Mouse (Mus musculus): ENCODE results near the gene Zbtb8os.
"Not testable (repeated sequence)": the region's sequence is repeated elsewhere in the genome, so short reads cannot be mapped to it uniquely, and the experiment has no call there.

The Zbtb8os gene

DNA sequence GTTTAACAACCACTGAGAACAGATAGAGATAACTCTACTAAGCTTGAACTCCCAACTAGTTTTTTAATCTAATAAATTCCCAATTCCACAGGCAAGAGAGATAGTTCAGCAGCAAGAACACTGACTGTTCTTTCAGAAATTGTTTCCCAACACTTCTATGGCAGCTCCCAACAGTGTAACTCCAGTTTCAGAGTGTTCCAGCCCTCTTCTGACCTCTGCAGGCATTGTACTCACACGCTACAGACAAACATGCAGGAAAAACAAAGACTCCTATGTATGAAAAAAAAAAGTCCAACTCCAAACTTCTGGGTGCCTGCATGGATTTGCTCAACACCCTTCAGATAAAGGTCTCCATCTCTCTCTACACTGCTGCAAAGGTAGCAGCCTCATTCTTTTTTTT lies 2.6 kb upstream of the Zbtb8os start:
- CTCF ChIA-PET = no interaction called here

- CTCF ChIA-PET = interaction anchor here (0.7 kb wide), 1 partner anchor 10 kb away, joined by 7 read pairs; no protein-coding TSS in a partner anchor
Observed at GRCm38 (mm10) chr4:129334677-129335215, 749 bp upstream of the Zbtb8os start.

GRCm38 (mm10) chr4:129336291-129336690 lies 796 bp downstream of the Zbtb8os start:
- CTCF ChIA-PET = no interaction called here

DNA sequence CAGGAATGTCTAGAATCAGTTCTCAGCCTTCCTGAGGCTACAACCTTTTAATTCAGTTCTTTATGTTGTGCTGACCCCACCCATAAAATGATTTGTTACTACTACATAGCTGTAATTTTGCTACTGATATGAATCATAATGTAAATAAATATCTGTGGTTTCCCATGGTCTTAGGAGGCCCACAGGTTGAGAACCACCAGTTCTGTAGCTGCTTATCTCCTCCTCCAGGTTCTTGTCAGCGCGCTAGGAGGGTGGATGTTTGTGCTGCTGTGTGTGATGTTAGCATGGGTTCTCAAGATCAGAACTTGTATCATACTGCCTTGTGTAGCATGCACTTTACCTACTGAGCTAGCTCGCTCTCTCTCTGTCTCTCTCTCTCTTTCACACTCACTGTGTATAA lies 4.2 kb downstream of the Zbtb8os start:
- CTCF ChIA-PET = interaction anchor here (0.6 to 0.7 kb wide), 2 partner anchors 32 to 125 kb away, joined by 3 to 8 read pairs; no protein-coding TSS in a partner anchor

GRCm38 (mm10) chr4:129341888-129342287 lies 6.4 kb downstream of the Zbtb8os start:
- CTCF ChIA-PET = no interaction called here

DNA sequence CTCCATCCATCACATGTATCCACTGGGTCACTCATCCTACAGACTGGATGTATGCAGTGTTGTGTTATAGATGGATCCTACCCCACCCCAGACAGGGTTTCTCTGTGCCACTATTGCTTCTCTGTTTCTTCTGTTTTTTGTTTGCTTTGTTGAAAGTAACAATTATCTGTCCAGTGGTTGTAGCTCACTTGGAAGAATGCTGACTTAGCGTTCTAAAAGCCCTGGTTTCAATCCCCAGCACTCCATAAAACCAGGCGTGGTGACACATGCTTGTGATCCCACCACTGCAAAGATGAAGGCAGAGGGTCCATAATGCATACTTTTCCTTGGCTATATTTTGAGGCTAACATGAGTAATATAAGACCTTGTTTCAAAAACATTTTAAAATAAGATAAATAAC lies 7.2 kb downstream of the Zbtb8os start:
- CTCF ChIA-PET = no interaction called here

DNA sequence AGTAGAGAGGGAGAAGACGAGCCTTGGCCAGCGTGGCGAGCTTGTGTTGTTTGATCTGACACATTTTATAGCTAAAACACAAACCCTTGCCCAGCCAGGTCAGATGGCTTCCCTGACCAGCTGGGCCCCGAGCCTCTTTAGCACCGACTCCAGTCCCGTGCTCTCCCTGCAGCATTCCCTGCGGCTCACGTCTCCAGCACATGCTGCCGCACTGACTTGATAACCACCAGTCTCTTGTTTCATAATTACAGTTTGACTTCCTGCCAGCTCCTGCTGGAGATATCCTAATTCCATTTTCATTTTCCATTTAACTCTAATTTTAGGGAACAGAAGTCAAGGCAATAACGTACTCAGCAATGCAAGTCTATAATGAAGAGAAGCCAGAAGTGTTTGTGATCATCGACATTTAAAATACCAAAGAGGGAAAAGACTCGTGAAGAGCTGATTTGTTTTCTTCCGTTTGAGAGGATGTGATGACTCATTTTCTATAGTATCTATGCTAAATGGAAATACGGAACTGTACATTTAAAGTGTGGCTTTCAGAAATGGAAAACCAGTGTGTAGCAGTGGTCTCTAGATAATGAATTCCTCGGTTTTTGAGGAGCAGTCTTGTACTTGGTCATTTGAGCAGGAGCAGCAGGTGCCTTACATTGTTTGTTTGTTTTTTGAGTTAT lies 11.1 kb downstream of the Zbtb8os start:
- CTCF ChIA-PET = no interaction called here

DNA sequence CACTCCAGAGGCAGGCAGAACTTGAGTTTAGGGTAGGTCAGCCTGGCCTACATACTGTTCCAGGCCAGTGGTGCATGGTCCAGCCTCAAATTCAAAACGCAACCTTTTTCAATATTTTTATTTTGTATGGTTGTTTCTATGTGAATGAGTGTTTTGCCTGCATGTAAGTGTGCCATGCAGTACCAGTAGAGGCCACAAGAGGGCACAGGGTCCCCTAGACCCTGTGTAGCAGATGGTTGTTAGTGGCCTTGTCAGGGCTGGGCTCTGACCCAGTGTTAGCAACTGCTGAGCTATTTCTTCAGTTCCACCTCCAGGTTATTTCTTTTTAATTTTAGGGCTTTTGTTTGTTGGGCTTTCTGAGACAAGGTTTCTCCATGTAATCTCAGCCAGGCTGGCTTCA lies 15.1 kb downstream of the Zbtb8os start:
- CTCF ChIA-PET = interaction anchor here (0.6 to 1.4 kb wide), 3 partner anchors 102 to 258 kb away, joined by 3 to 5 read pairs (median 4); no protein-coding TSS in a partner anchor

GRCm38 (mm10) chr4:129351111-129351510 lies 15.6 kb downstream of the Zbtb8os start:
- CTCF ChIA-PET = interaction anchor here (0.6 to 1.4 kb wide), 2 partner anchors 101 to 257 kb away, joined by 3 to 4 read pairs; no protein-coding TSS in a partner anchor

- CTCF ChIA-PET = no interaction called here
Observed at GRCm38 (mm10) chr4:129353176-129353575, 17.7 kb downstream of the Zbtb8os start.

DNA sequence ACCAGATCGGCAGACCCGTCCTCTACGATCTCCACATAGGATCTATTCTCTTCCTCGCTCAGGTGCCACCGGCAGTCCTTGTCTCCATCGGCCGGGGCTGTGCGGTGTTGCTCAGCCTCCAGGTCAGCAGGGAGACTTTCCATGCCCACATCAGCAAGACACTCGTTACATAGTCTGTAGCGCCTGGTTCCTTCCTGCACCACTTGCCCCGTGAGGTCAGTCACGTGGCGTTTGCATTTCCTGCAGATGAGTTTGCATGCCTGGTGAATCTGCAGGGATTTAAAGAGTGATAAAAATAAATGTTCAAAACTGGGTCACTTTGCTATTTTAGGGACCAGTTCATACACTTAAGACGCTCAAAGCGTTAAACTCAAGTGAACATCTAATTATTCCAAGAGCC lies 18.7 kb downstream of the Zbtb8os start:
- CTCF ChIA-PET = no interaction called here

- CTCF ChIA-PET = no interaction called here
Observed at GRCm38 (mm10) chr4:129357613-129358163, 22.2 kb downstream of the Zbtb8os start.

DNA sequence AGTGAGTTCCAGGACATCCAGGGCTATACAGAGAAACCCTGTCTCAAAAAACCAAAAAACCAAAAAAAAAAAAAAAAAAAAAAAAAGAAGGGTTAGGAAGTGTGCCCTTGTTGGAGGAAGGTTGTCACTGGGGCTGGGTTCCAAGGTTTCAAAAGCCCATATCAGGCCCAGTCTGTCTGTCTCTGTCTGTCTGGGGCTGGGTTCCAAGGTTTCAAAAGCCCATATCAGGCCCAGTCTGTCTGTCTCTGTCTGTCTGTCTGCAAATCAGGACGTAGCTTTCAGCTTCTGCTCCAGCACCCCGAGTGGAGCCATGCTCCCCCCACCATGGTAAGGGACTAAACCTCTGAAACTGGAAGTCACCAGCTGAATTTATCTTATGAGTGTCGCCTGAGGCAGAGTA lies 26.7 kb downstream of the Zbtb8os start:
- CTCF ChIA-PET = not testable (repeated sequence)

GRCm38 (mm10) chr4:129362771-129363170 lies 27.3 kb downstream of the Zbtb8os start:
- CTCF ChIA-PET = no interaction called here

DNA sequence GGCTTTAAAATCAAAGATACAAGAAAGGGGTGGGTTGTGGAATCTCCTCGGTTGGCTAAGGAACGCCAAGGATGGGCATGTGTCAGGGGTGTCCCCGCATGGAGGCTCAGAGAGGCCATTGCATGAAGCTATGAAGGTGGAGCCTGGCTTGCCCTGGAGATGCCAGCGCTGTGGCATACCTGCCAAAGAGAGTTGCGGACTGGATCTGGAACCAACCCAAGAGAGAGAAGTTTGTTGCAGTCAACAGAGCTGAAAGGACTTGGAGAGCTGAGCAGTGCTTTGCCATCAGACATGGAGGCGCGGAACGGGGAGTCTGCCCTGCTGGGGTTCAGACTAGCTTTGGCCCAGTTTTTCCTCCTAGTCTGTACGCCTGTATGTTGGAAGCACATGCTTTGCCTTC lies 28.0 kb downstream of the Zbtb8os start:
- CTCF ChIA-PET = no interaction called here

- CTCF ChIA-PET = interaction anchor here (1.1 kb wide), 1 partner anchor 14 kb away, joined by 3 read pairs; no protein-coding TSS in a partner anchor
Observed at GRCm38 (mm10) chr4:129364379-129364778, 28.9 kb downstream of the Zbtb8os start.

DNA sequence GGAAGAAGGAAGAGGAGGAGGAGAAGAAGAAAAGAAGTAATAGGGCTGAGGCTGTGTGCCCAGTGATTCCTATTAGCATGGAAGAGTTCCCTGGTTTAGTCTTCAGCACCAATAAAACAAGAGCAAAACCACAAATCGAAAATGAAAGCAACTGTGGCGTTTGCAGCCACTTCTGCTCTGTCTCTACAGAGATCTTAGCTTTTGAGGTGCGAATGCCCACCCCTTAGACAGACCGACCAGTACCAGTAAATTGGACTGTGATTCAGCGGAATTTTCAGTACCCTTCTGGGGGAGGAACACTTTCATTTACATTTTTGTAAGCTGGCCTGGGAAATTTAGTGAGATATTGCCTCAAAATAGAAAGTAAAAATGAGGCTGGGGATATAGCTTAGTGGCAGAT lies 29.7 kb downstream of the Zbtb8os start:
- CTCF ChIA-PET = no interaction called here

DNA sequence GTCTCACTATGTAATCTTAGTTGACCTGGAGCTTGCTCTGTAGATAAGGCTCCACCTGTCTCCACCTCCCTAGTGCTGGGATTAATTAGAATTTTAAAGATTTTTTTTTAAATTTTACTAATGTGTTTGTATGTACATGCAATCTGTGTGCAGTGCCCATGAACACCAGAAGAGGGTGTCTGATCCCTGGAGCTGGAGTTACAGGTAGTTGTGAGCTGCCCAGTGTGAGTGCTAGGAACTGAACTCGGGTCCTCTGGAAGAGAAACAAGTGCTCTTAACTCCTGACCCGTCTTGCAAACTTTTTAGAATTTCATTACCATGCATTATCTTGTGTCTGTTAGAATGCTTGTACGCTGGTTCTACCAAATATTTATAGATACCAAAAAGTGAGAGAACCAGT lies 35.9 kb downstream of the Zbtb8os start:
- CTCF ChIA-PET = interaction anchor here (0.5 to 1.4 kb wide), 2 partner anchors 8 to 1360 kb away, joined by 3 to 5 read pairs; no protein-coding TSS in a partner anchor

GRCm38 (mm10) chr4:129373202-129373976 lies 37.9 kb downstream of the Zbtb8os start:
- CTCF ChIA-PET = no interaction called here

- CTCF ChIA-PET = interaction anchor here (0.7 kb wide), 1 partner anchor 1411 kb away, joined by 3 read pairs; no protein-coding TSS in a partner anchor
Observed at GRCm38 (mm10) chr4:129374219-129374755, 38.8 kb downstream of the Zbtb8os start.

- CTCF ChIA-PET = interaction anchor here (0.7 kb wide), 1 partner anchor 1411 kb away, joined by 3 read pairs; no protein-coding TSS in a partner anchor
Observed at GRCm38 (mm10) chr4:129375000-129375399, 39.5 kb downstream of the Zbtb8os start.

DNA sequence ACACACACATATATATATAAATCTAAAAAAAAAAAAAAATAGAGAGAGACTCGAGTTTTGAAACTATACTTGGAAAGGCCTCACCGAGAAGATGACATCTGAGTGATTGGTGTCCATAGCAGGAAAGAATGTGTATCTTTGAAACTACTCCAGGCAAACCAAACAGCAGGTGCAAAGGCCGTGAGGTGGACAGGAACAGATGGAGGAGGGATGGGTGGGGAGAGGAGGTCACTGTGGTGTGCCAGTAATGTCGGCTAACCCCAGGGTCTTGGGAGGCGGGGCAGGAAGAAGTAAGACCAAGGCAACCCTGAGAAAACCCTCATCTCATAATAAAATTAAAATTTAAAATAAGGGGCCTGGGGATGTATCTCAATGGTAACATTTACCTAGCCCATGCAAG lies 40.3 kb downstream of the Zbtb8os start:
- CTCF ChIA-PET = no interaction called here

All from spleen, embryonic (tissue).